Mouse (Mus musculus) myocyte (in vitro differentiated cells): ENCODE data around the gene Tmbim4. TPM values are rescaled to one million over a fixed set of nuclear protein-coding genes. Genes with fewer than 3 reads are reported as not detected.

Experiments
- H3K27me3 ChIP-seq: one replicate; pipeline ENCODE4 v1.6.1; 2011; ENCODE audit not compliant: control insufficient read depth, insufficient read depth, insufficient read length
- H3K36me3 ChIP-seq: one replicate; pipeline ENCODE4 v1.6.1; 2011; ENCODE audit not compliant: control insufficient read depth, insufficient read depth
- H3K4me2 ChIP-seq: one replicate; pipeline ENCODE4 v1.6.1; 2011; ENCODE audit warnings: low read depth, control low read depth
- H3K4me3 ChIP-seq: one replicate; pipeline ENCODE4 v1.5.1; 2011; ENCODE audit warnings: mild to moderate bottlenecking, control low read depth, moderate library complexity
- H3K79me2 ChIP-seq: one replicate; pipeline ENCODE4 v1.6.1; 2011; ENCODE audit not compliant: control insufficient read depth, insufficient read depth
- H3ac ChIP-seq: one replicate; pipeline ENCODE4 v1.6.1; 2011; ENCODE audit not compliant: control insufficient read depth, insufficient read length
- CEBPB ChIP-seq: IDR thresholded peaks from 2 replicates; pipeline ENCODE4 v1.6.1; 2011; ENCODE audit warnings: mild to moderate bottlenecking, moderate library complexity; ENCODE audit not compliant: poor library complexity, insufficient read depth, severe bottlenecking
- E2F4 ChIP-seq: IDR thresholded peaks from one replicate; pipeline ENCODE4 v1.6.1; 2011; ENCODE audit warnings: mild to moderate bottlenecking, control low read depth, moderate library complexity; ENCODE audit not compliant: insufficient read depth
- MAX ChIP-seq: IDR thresholded peaks from one replicate; pipeline ENCODE4 v1.6.1; 2011; ENCODE audit warnings: low read depth, mild to moderate bottlenecking, control low read depth
- MYOD1 ChIP-seq, 3 experiments: IDR thresholded peaks; one replicate each; pipeline ENCODE4 v1.6.1; 2011; ENCODE audit warnings: control low read depth in 2 of 3, low read depth in 2 of 3, mild to moderate bottlenecking in 2 of 3, moderate library complexity in 1 of 3; ENCODE audit not compliant: insufficient read length in 2 of 3, control insufficient read depth in 1 of 3
- MYOG ChIP-seq, 3 experiments: IDR thresholded peaks; one replicate each; pipeline ENCODE4 v1.6.1; 2011; ENCODE audit warnings: control low read depth in 2 of 3, low read depth in 2 of 3, mild to moderate bottlenecking in 2 of 3; ENCODE audit not compliant: insufficient read length in 2 of 3, control insufficient read depth in 1 of 3, insufficient read depth in 1 of 3
- POLR2A ChIP-seq: IDR thresholded peaks from one replicate; pipeline ENCODE4 v1.6.1; 2011; ENCODE audit warnings: low read depth, mild to moderate bottlenecking, control low read depth, moderate library complexity; ENCODE audit not compliant: insufficient read length
- POLR2AphosphoS2 ChIP-seq: IDR thresholded peaks from one replicate; pipeline ENCODE4 v1.6.1; 2011; ENCODE audit warnings: low read depth, control low read depth; ENCODE audit not compliant: insufficient read length
- REST ChIP-seq: IDR thresholded peaks from one replicate; pipeline ENCODE4 v1.6.1; 2011; ENCODE audit warnings: mild to moderate bottlenecking, control low read depth, moderate library complexity; ENCODE audit not compliant: insufficient read depth, insufficient read length
- SRF ChIP-seq: IDR thresholded peaks from one replicate; pipeline ENCODE4 v1.6.1; 2011; ENCODE audit warnings: low read depth; ENCODE audit not compliant: control insufficient read depth, insufficient read length
- TCF12 ChIP-seq: IDR thresholded peaks from one replicate; pipeline ENCODE4 v1.6.1; 2011; ENCODE audit warnings: mild to moderate bottlenecking, control low read depth; ENCODE audit not compliant: poor library complexity, insufficient read depth, severe bottlenecking
- TCF3 ChIP-seq: IDR thresholded peaks from one replicate; pipeline ENCODE4 v1.6.1; 2011; ENCODE audit warnings: low read depth, control low read depth; ENCODE audit not compliant: insufficient read length
- USF1 ChIP-seq: IDR thresholded peaks from one replicate; pipeline ENCODE4 v1.6.1; 2011; ENCODE audit warnings: low read depth, mild to moderate bottlenecking, control low read depth, moderate library complexity
- polyA plus RNA-seq: library from polyadenylated mRNA; unstranded; fragments of >200 nt; fragmentation: generic; extraction: Trizol; gene quantifications from one replicate; pipeline ENCODE4 v1.2.1, GENCODE M21; 2012; ENCODE audit warnings: missing spikeins

Tmbim4 gene
- polyA plus RNA-seq, 1 experiment: 229 TPM

DNA sequence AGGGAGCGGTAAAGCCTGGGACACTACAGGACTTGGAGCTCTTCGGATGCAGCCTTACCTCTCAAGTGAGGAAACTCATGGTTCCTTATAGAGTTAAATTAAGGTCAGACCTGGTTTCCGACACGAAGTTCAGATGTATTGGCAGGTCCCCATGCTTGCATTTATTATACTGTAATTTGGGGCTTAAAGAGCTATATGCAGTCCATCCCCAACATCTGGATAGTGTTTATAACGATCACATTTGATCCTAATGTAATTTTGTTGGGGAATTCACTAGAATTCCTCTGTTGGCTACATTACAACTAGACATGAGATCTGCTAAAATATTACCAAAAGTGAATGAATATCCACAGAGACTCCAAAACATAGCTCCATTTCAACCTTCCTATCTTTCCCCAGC, 44.3 kb downstream of the Tmbim4 start:
- no peak for TF ChIP-seq MYOG (IDR thresholded peaks at IDR 0.05; ENCODE audit: control insufficient read depth in 1 of 3, insufficient read depth in 1 of 3, insufficient read length in 2 of 3, low read depth in 2 of 3)
- no peak for TF ChIP-seq SRF
- no peak for TF ChIP-seq MAX
- TF ChIP-seq TCF3: no peak
- TF ChIP-seq POLR2A: no peak
- TF ChIP-seq CEBPB: no peak
- no peak for TF ChIP-seq REST
- no peak for TF ChIP-seq MYOD1 (IDR thresholded peaks at IDR 0.05; ENCODE audit: control insufficient read depth in 1 of 3, insufficient read length in 2 of 3, low read depth in 2 of 3)
- no peak for TF ChIP-seq E2F4
- TF ChIP-seq POLR2AphosphoS2: no peak
- no peak for TF ChIP-seq TCF12
- TF ChIP-seq USF1: no peak
- no peak overlapping the region for H3K4me3 ChIP-seq
- H3K79me2 ChIP-seq: no peaks in the 10 kb centered on the region
- H3K4me2 ChIP-seq: no peak overlapping the region
- H3K36me3 ChIP-seq: no peaks in the 10 kb centered on the region
- no peak overlapping the region for H3ac ChIP-seq
- peaks cover 17% of the 10 kb centered on the region for H3K27me3 ChIP-seq

GRCm38 (mm10) chr10:120246994-120247750, 45.8 kb downstream of the Tmbim4 start:
- Histone ChIP-seq H3K79me2 (no peaks in the 10 kb centered on the region), H3K27me3 (peaks cover 12% of the 10 kb centered on the region), H3K4me3 (no peak overlapping the region), H3K4me2 (no peak overlapping the region), H3ac (no peak overlapping the region), H3K36me3 (no peaks in the 10 kb centered on the region)
- no peak for TF ChIP-seq TCF12
- TF ChIP-seq TCF3: no peak
- TF ChIP-seq E2F4: no peak
- TF ChIP-seq REST: no peak
- TF ChIP-seq MYOD1 (IDR thresholded peaks at IDR 0.05; ENCODE audit: control insufficient read depth in 1 of 3, insufficient read length in 2 of 3, low read depth in 2 of 3): no peak
- TF ChIP-seq POLR2AphosphoS2: no peak
- no peak for TF ChIP-seq POLR2A
- no peak for TF ChIP-seq CEBPB
- TF ChIP-seq USF1: no peak
- TF ChIP-seq MAX: no peak
- TF ChIP-seq SRF: no peak
- no peak for TF ChIP-seq MYOG (IDR thresholded peaks at IDR 0.05; ENCODE audit: control insufficient read depth in 1 of 3, insufficient read depth in 1 of 3, insufficient read length in 2 of 3, low read depth in 2 of 3)

DNA sequence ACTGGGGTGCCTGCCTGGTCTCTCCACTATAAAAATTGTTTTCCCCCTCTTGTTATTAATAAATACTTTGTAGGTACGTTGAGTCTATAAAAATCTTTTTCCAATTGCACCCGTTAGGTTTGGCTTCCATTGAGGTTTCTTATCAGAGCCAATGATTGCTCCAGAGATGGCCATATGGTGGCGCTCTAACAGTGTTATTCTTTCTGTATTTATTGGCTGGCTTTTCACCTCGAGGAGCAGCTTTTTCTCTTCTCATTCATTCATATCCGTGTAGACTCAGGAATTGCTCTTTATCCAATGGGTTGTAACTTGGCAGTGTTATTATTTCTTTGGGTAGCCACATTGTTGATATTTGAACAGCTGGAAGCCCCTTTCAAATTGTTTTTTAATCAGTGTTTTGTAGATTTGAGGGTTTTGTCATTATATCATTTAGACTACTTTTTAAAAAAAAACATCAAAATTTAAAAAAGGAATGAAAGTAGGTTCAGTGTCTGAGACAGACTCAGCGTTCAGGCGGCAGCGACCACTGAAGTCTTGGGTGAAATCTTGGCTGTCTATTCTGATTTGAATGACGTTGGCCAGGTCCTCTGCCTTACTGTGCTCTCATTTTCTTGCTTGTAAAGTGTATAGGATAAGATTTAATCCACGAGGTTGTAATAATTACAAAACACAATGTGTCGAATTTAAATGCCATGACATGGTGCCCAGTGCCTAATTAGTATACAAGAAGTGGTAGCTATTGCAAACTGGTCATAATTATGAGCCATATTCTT, 49.7 kb downstream of the Tmbim4 start:
- Histone ChIP-seq H3K27me3 (peaks cover 8% of the 10 kb centered on the region), H3K4me3 (no peak overlapping the region), H3K4me2 (no peak overlapping the region)

DNA sequence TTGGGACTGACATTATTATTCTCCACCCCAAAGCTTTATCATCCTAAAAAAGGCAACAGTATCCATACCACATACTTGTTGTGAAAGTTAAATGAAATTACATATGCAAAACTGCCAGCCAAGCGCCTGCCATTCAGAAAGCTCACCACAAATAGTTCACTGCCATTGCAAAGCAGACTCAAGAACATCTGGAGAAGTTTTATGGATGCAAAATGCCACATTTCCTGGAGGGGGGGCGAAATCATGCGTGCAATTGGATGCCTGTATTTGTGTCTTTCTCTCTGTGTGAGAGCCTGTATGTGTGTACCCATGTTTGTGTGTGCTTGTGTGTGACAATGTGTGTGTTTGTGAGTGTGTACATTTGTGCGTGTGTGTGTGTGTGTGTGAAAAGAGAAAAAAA, 50.4 kb downstream of the Tmbim4 start:
- Histone ChIP-seq H3K79me2 (no peaks in the 10 kb centered on the region), H3K4me3 (no peak overlapping the region), H3ac (no peak overlapping the region), H3K36me3 (no peaks in the 10 kb centered on the region), H3K27me3 (peaks cover 4% of the 10 kb centered on the region), H3K4me2 (no peak overlapping the region)
- no peak for TF ChIP-seq E2F4
- TF ChIP-seq POLR2A: no peak
- TF ChIP-seq TCF3: no peak
- TF ChIP-seq USF1: no peak
- TF ChIP-seq MAX: no peak
- TF ChIP-seq REST: no peak
- no peak for TF ChIP-seq MYOD1 (IDR thresholded peaks at IDR 0.05; ENCODE audit: control insufficient read depth in 1 of 3, insufficient read length in 2 of 3, low read depth in 2 of 3)
- TF ChIP-seq TCF12: no peak
- no peak for TF ChIP-seq MYOG (IDR thresholded peaks at IDR 0.05; ENCODE audit: control insufficient read depth in 1 of 3, insufficient read depth in 1 of 3, insufficient read length in 2 of 3, low read depth in 2 of 3)
- TF ChIP-seq POLR2AphosphoS2: no peak
- no peak for TF ChIP-seq CEBPB
- no peak for TF ChIP-seq SRF

More for the DNA sequence above, 49.7 kb downstream of the Tmbim4 start:
- Histone ChIP-seq H3ac (no peak overlapping the region), H3K79me2 (no peaks in the 10 kb centered on the region), H3K36me3 (no peaks in the 10 kb centered on the region)
- TF ChIP-seq USF1: no peak
- no peak for TF ChIP-seq POLR2A
- no peak for TF ChIP-seq MAX
- no peak for TF ChIP-seq TCF3

GRCm38 (mm10) chr10:120252800-120253199, 51.4 kb downstream of the Tmbim4 start:
- Histone ChIP-seq H3K79me2 (no peaks in the 10 kb centered on the region), H3K36me3 (no peaks in the 10 kb centered on the region), H3ac (no peak overlapping the region), H3K4me3 (no peak overlapping the region), H3K4me2 (no peak overlapping the region), H3K27me3 (no peaks in the 10 kb centered on the region)
- no peak for TF ChIP-seq USF1
- no peak for TF ChIP-seq SRF
- no peak for TF ChIP-seq MYOD1 (IDR thresholded peaks at IDR 0.05; ENCODE audit: control insufficient read depth in 1 of 3, insufficient read length in 2 of 3, low read depth in 2 of 3)
- no peak for TF ChIP-seq E2F4
- TF ChIP-seq POLR2A: no peak
- TF ChIP-seq REST: no peak
- TF ChIP-seq MAX: no peak
- TF ChIP-seq TCF3: no peak
- TF ChIP-seq TCF12: no peak
- TF ChIP-seq POLR2AphosphoS2: no peak
- no peak for TF ChIP-seq MYOG (IDR thresholded peaks at IDR 0.05; ENCODE audit: control insufficient read depth in 1 of 3, insufficient read depth in 1 of 3, insufficient read length in 2 of 3, low read depth in 2 of 3)
- no peak for TF ChIP-seq CEBPB
